Mouse (Mus musculus) cerebellum, adult 2 months (tissue): ENCODE results near the gene Bmp7.

Source experiments
- CTCF ChIP-seq: fragments of 200-500 bp; IDR thresholded peaks from 2 replicates; pipeline ENCODE4 v1.5.1; 2011; ENCODE audit warnings: low read depth, mild to moderate bottlenecking, control low read depth, low read length, moderate library complexity, borderline replicate concordance; ENCODE audit not compliant: insufficient read depth
- POLR2A ChIP-seq: fragments of 200-500 bp; IDR thresholded peaks from 2 replicates; pipeline ENCODE4 v1.6.1; 2011; ENCODE audit warnings: low read length, control low read depth, borderline replicate concordance; ENCODE audit not compliant: insufficient read depth

DNA sequence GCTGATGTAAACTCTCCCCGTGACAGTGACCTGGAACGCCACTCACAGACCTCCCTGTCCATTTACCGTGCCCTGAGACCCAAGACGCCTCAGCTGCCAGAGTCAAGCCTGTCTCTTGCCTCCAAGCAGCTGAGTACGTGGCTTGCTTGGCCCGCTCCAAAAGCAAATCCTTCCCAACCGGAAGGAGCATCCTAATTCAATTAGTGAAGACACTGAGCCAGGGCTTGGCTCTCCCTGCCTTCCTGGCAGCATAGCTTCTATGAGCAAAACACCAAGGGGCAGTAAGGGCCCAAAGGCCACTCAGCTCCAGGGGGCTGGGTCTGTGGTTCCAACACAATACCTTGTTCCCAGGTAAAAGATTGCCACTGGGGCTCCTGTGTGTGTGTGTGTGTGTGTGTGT lies 34.6 kb upstream of the Bmp7 start:
- TF ChIP-seq POLR2A (no peak), CTCF (no peak)
